Mouse (Mus musculus) heart, embryonic 13.5 days (tissue): ENCODE results near the gene Rab3il1. TPM values are rescaled to one million over a fixed set of nuclear protein-coding genes. Genes with fewer than 3 reads are reported as not detected.
A peak's percentile ranks its signal among the peaks of the same experiment; 100 is the strongest.

Experiments
- ATAC-seq: fragments of 200-750 bp; cut with Nextera tagmentation; 2 replicates; pipeline ENCODE4 v1.8.0; 2017; ENCODE audit warnings: moderate TSS enrichment; ENCODE audit not compliant: insufficient number of reproducible peaks, low FRiP score, low TSS enrichment; ENCODE audit errors: extremely low read depth
- H3K27ac ChIP-seq: fragments of 300-500 bp; sonication (generic); replicated peaks from 2 replicates; pipeline ENCODE4 v1.5.1; 2015; ENCODE audit warnings: moderate library complexity, mild to moderate bottlenecking, inconsistent platforms
- H3K27me3 ChIP-seq: fragments of 300-500 bp; sonication (generic); replicated peaks from 2 replicates; pipeline ENCODE4 v1.6.1; 2015; ENCODE audit warnings: mild to moderate bottlenecking, inconsistent platforms
- H3K36me3 ChIP-seq: fragments of 300-500 bp; sonication (generic); 2 replicates; pipeline ENCODE4 v1.6.1; 2015; ENCODE audit warnings: mild to moderate bottlenecking, inconsistent platforms
- H3K4me1 ChIP-seq: fragments of 300-500 bp; sonication (generic); 2 replicates; pipeline ENCODE4 v1.6.1; 2015; ENCODE audit warnings: inconsistent platforms
- H3K4me2 ChIP-seq: fragments of 300-500 bp; sonication (generic); 2 replicates; pipeline ENCODE4 v1.6.1; 2015; ENCODE audit warnings: inconsistent platforms, mild to moderate bottlenecking, moderate library complexity
- H3K4me3 ChIP-seq: fragments of 300-500 bp; sonication (generic); 2 replicates; pipeline ENCODE4 v1.5.1; 2015; ENCODE audit warnings: moderate library complexity, mild to moderate bottlenecking, inconsistent platforms
- H3K9ac ChIP-seq: fragments of 300-500 bp; sonication (generic); 2 replicates; pipeline ENCODE4 v1.6.1; 2015; ENCODE audit warnings: inconsistent platforms, mild to moderate bottlenecking, moderate library complexity
- H3K9me3 ChIP-seq: fragments of 300-500 bp; sonication (generic); 2 replicates; pipeline ENCODE4 v1.6.1; 2016; ENCODE audit warnings: inconsistent platforms
- WGBS: fragments of 180-500 bp; shearing (Covaris S2); methylation state at CpG from one replicate; pipeline ENCODE4 v1.1.7; 2015; ENCODE audit warnings: mixed read lengths; 5-methylcytosine and 5-hydroxymethylcytosine counted together
- polyA plus RNA-seq: library from polyadenylated mRNA; unstranded; fragments of >200 nt; fragmentation: Nextera tagmentation; extraction: Ambion mirVana; gene quantifications from 2 replicates; pipeline ENCODE4 v1.2.1, GENCODE M21; 2015

The Rab3il1 gene
- polyA plus RNA-seq, 1 experiment from 2014 or later, result 32.5 TPM

DNA sequence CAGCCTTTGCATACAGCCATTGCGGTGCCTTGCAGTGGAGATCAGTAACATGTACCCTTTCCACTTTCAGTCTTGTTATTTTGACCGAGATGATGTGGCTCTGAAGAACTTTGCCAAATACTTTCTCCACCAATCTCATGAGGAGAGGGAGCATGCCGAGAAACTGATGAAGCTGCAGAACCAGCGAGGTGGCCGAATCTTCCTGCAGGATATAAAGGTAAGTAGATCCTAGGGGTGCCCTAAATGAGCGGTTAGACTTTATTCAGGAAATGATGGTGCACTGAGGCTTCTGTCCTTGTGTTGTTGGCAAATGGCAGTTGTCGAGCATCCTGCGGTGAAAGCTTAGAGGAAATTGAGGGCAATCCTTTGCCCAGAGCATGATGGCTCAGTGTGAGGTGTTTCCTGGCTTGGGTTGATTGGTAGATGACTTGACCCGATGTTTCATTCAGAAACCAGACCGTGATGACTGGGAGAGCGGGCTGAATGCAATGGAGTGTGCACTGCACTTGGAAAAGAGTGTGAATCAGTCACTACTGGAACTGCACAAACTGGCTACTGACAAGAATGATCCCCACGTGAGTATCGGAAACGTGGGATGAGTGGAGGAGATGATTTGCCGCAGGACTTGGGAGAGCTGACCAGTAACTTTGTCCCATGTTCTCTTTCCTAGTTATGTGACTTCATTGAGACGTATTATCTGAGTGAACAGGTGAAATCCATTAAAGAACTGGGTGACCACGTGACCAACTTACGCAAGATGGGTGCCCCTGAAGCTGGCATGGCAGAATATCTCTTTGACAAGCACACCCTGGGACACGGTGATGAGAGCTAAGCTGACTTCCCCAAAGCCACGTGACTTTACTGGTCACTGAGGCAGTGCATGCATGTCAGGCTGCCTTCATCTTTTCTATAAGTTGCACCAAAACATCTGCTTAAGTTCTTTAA is 17.1 kb upstream of the Rab3il1 start:
- Histone ChIP-seq H3K4me3 (peak overlapping the region; percentile 71), H3K36me3 (peaks cover 27% of the 10 kb centered on the region), H3K9me3 (no peaks in the 10 kb centered on the region), H3K4me1 (peaks cover 28% of the 10 kb centered on the region), H3K4me2 (peak overlapping the region; percentile 84), H3K9ac (peak overlapping the region; percentile 93), H3K27me3 (no peaks in the 10 kb centered on the region), H3K27ac (peak overlapping the region; percentile 95)
- ATAC-seq, result no peak
- WGBS, result 88% methylated on average over 20 of the region's 20 CpGs

DNA sequence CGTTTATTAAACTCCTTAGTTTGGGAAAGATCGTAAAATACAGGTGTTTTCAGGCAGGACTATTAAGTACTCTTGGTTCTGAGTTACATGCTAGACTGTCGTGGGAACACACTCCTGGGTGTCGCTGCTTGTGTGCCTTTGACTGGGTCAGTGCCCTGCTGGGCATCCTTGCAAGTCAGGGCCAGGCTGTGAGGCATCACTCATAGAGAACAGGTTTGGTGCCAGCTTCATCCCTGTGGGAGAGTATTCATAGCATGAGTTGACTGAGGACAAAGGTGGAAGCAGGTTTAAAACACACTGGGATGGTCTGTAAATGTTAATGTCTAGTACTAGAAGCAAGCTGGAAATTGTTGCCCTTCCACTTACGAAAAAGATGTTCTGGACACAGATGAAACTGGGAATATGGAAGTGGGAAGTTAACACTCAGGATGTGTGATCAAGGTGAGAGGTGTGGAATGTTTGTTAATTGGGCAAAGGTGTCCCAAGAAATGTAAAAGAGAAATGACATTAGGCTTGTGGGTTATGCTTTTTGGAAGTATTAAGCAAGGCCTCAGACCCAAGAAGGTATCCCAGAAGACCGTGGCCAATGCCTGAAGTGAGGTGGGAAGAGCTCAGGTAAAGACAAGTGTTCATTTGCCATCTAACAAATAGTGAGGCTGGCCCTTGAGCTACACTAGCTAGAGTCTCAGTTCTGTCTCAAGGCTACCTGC is 16.1 kb upstream of the Rab3il1 start:
- Histone ChIP-seq H3K4me2 (peak overlapping the region; percentile 84), H3K4me3 (peak overlapping the region; percentile 71), H3K36me3 (peaks cover 27% of the 10 kb centered on the region), H3K27ac (no peak overlapping the region), H3K9ac (no peak overlapping the region), H3K9me3 (no peaks in the 10 kb centered on the region), H3K4me1 (peaks cover 28% of the 10 kb centered on the region), H3K27me3 (no peaks in the 10 kb centered on the region)
- ATAC-seq, result no peak
- 93% methylated on average over 6 of the region's 6 CpGs for WGBS

DNA sequence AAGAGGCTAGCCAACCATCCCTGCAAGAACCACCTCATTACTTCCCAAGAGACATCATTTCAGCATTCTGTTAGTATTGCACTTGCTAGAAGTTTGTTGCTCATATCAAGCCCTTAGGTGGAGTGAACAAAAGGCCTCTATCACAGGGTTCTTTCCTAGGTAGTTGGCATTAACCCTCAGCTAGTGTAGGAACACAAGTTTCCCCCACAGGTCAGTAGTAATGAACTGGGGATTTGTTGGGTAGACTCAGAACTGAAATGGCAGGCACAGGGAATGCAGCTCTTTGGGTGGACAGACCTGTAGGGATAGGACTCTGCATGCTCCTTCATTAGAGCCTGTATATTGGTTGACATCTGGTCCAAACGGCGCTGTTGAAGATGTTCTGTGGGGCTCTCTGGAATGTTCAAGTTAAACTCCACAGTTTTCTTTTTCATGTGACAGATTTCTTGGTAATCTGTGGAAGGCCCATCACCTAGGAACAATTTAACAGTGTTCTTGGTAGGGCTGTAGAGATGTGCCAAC is 15.5 kb upstream of the Rab3il1 start:
- no peaks in the 10 kb centered on the region for H3K9me3 ChIP-seq
- peaks cover 28% of the 10 kb centered on the region for H3K4me1 ChIP-seq
- no peak overlapping the region for H3K9ac ChIP-seq
- H3K36me3 ChIP-seq, result peaks cover 27% of the 10 kb centered on the region
- H3K4me2 ChIP-seq, result peak overlapping the region; percentile 84
- peak overlapping the region; percentile 71 for H3K4me3 ChIP-seq
- ATAC-seq, result no peak
- H3K27me3 ChIP-seq, result no peaks in the 10 kb centered on the region
- WGBS, result 81% methylated on average over 2 of the region's 2 CpGs
- no peak overlapping the region for H3K27ac ChIP-seq

DNA sequence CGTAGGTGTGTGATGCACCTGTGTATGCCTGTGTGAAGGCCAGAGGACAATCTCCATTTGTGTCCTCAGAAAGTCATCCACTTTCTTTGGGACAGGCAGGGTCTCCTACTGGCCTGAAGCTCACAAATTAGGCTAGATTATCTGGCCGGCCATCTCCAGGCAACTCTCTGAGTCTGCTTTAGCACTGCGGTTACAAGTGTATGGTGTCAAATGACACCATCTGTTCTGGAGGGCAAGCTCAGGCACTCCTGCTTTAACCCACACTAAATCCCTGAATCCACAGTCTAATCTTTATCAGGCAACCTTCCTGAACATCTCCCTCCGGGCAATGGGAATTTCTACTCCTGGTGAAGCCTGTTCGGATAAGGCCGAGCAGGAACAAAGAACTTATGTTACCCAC is 14.3 kb upstream of the Rab3il1 start:
- peaks cover 27% of the 10 kb centered on the region for H3K36me3 ChIP-seq
- H3K27ac ChIP-seq, result no peak overlapping the region; the same call in 1 of the 2 replicates
- peak overlapping the region; percentile 84 for H3K4me2 ChIP-seq
- H3K4me1 ChIP-seq, result peaks cover 19% of the 10 kb centered on the region
- WGBS, result 25% methylated on average over 6 of the region's 6 CpGs
- ATAC-seq, result no peak
- H3K9ac ChIP-seq, result peak overlapping the region; percentile 29; the same call in 1 of the 2 replicates
- H3K27me3 ChIP-seq, result no peaks in the 10 kb centered on the region
- H3K9me3 ChIP-seq, result no peaks in the 10 kb centered on the region
- H3K4me3 ChIP-seq, result no peak overlapping the region

DNA sequence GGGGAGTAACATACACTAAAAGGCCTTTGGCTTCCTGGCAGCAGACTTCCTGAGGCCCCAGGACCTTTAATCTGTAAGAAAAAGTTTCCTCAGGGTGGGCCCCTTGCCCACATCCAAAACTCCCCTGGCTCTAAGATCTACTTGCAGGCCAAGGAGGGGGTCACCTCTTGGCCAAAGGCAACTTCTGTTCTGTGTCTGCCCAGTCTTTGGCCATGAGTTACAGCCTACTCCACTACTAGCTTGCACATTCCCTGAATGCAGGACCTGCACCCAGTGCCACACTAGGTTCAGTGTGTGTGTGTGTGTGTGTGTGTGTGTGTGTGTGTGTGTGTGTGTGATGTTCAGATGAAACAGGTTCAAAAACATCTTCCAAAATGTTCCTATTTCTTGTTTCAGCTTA is 13.9 kb upstream of the Rab3il1 start:
- Histone ChIP-seq H3K4me3 (no peak overlapping the region), H3K4me2 (peak overlapping the region; percentile 84), H3K27ac (no peak overlapping the region; the same call in 1 of the 2 replicates), H3K9me3 (no peaks in the 10 kb centered on the region), H3K9ac (peak overlapping the region; percentile 29), H3K36me3 (peaks cover 27% of the 10 kb centered on the region), H3K27me3 (no peaks in the 10 kb centered on the region; the same call in 1 of the 2 replicates), H3K4me1 (peaks cover 21% of the 10 kb centered on the region)
- ATAC-seq, result no peak

DNA sequence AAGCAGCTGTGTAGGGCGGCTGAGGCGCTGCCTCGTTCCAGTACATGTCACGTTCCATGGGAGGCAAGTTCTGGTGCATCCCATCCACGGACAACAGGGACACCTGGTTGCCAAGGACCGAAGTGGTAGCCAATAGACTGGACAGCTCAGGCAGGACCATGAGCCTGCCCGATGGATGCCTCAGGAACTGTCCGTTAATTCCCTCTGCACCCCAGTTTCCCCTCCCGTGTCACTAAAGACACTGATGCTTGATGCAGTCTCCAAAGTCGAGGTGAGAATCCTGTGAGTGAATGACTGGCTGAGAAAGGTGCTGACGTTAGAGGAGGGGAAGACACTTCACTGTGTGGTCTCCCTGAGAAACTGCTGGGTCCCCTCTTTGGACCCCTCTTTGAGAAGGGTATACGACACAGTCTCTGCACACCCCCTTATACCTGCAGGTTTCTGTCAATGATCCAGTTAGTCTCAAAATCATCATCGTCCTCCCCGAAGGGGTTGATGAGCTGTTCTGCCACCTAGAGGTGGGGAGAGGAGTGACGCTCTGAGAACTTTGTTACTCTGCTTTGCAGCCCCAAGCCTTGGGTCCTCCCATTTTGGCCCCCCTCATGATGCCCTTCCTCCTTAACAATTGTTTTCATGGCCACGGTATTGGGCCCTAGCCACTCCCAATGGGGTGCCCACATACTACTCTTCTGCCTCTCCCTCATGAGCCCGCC is 12.1 kb upstream of the Rab3il1 start:
- Histone ChIP-seq H3K4me3 (no peak overlapping the region), H3K36me3 (peaks cover 22% of the 10 kb centered on the region), H3K4me1 (peaks cover 20% of the 10 kb centered on the region), H3K4me2 (no peak overlapping the region; the same call in 1 of the 2 replicates), H3K27me3 (no peaks in the 10 kb centered on the region; the same call in 1 of the 2 replicates), H3K27ac (no peak overlapping the region), H3K9me3 (no peaks in the 10 kb centered on the region), H3K9ac (no peak overlapping the region)
- ATAC-seq, result no peak
- WGBS, result 55% methylated on average over 17 of the region's 17 CpGs

DNA sequence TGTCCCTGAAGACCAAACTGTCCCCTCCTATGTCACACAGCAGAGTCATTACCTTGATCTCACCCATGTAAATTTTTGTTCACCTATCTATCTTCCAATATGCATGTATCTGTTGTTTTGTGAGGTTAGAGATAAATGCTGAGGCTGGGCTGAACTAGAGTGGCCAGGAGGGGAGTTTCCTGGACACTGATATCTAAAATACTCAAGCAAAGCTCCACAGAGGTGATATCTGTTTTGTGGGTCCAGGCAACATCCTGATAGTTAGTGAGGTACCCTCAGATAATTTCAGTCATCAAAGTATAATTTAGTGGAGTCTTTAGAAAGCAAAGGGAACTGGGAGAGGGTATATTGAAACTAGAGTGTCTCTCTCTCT is 11.6 kb upstream of the Rab3il1 start:
- no peak overlapping the region for H3K4me3 ChIP-seq
- H3K9me3 ChIP-seq, result no peaks in the 10 kb centered on the region
- H3K9ac ChIP-seq, result no peak overlapping the region
- peaks cover 17% of the 10 kb centered on the region for H3K36me3 ChIP-seq
- H3K27ac ChIP-seq, result no peak overlapping the region
- no peak overlapping the region for H3K4me2 ChIP-seq
- ATAC-seq, result no peak
- peaks cover 18% of the 10 kb centered on the region for H3K4me1 ChIP-seq
- H3K27me3 ChIP-seq, result no peaks in the 10 kb centered on the region; the same call in 1 of the 2 replicates

DNA sequence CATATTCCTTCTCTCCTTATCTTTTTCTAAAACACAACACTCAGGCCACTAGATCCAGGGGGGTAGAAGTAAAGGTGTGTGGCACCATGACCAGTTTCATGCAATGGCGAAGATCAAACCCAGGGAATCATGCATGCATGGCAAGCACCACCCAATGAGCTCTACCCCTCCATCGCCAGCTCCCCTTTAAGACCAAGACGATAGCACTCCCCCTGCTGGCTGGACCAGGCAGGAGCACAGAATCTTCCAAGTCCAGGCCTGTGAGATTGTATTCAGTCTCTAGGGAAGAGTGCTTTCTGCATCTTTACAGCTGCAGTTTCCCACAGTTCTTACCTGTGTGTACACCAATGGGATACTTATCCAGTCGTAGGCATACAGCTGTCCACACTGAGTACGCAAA is 10.2 kb upstream of the Rab3il1 start:
- Histone ChIP-seq H3K4me1 (peaks cover 18% of the 10 kb centered on the region), H3K4me2 (no peak overlapping the region), H3K9me3 (no peaks in the 10 kb centered on the region), H3K9ac (no peak overlapping the region), H3K27ac (no peak overlapping the region), H3K36me3 (peaks cover 2% of the 10 kb centered on the region; the same call in 1 of the 2 replicates), H3K27me3 (no peaks in the 10 kb centered on the region; the same call in 1 of the 2 replicates), H3K4me3 (no peak overlapping the region)
- WGBS, result 20% methylated on average over 5 of the region's 5 CpGs
- ATAC-seq, result no peak

DNA sequence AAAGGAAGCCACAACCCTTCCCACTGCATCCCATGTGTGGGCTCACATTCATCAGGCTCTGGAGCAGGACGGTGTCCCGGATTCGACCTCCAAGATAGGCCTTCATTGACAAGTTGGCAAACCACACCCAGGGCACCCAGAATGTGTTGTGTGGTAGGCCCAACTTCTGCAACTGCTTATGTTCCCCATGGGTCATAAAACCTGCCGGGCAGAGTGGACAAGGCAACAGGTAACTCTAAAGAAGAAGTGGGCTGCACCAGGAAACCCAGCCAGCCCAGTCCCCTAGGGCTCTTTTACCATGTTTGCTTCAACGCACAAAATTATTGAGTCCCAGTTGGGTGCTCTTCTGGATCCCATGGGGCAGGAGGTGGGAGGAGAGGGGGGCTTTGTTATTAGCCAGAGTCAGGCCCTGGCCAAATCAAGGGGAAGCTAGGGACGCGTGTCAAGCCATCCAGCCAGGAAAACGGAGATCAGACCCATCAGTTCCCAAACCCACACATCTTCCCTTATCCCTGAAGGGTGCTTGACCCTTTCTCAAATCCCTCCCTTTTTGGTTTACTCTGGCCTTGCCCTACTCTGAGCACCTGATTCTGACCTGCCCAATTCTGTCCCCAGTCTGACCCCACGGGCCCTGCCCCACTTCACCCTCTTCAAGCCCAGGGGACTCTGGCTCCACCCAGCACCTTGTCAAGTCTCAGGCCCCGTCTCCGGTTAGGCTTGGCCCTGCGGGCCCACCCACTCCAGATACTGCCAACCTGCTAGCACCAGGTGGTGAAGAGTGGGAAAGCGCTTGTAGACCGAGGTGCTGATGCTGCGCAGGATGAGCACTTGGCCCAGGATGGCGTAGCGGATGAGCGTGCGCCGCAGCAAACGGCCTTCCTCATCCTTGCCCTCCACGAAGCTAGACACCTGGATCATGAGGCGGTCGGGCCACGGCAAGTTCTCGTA is 9.2 kb upstream of the Rab3il1 start:
- peak overlapping the region; percentile 42 for H3K9ac ChIP-seq
- H3K4me1 ChIP-seq, result peaks cover 18% of the 10 kb centered on the region
- H3K4me3 ChIP-seq, result peak overlapping the region; percentile 37

DNA sequence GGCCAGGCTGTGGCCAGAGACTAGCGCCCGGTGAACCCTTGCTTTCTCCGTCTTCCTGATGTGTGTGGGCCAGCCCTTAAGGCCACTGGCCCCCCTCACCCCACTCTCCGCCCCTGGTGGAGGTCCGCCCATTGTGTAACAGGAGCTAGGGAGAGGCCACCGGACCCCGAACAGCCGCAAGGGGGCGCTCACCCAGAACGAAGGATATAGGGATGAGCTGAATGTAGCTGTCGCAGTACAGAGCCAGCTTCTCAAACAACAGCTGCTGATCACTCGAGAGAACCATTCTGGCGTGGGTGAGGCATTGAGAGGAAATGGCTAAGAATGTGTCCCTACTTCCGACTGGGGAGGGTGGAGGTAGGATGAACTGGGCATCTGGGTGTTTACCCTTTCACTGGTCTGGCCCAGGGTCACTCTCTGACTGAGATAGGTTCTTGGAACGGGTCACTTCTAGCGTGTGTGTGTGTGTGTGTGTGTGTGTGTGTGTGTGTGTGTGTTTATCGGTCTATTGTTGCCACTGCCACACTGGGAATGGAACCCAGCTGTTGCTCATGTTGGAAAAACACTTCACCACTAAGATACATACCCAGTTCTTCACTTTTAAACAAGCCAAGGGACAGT is 8.3 kb upstream of the Rab3il1 start:
- WGBS, result 6% methylated on average over 17 of the region's 17 CpGs
- Histone ChIP-seq H3K9ac (peak overlapping the region; percentile 42), H3K36me3 (no peaks in the 10 kb centered on the region), H3K27me3 (no peaks in the 10 kb centered on the region; the same call in none of the 2 replicates), H3K4me2 (peak overlapping the region; percentile 66), H3K9me3 (no peaks in the 10 kb centered on the region), H3K4me3 (peak overlapping the region; percentile 37), H3K4me1 (peaks cover 14% of the 10 kb centered on the region), H3K27ac (no peak overlapping the region)
- ATAC-seq, result peak; percentile 51

More for the DNA sequence above, 9.2 kb upstream of the Rab3il1 start:
- Histone ChIP-seq H3K27me3 (no peaks in the 10 kb centered on the region; the same call in 1 of the 2 replicates), H3K9me3 (no peaks in the 10 kb centered on the region), H3K4me2 (peak overlapping the region; percentile 66), H3K27ac (no peak overlapping the region), H3K36me3 (no peaks in the 10 kb centered on the region)
- WGBS, result 49% methylated on average over 26 of the region's 26 CpGs
- ATAC-seq, result no peak; the same call in 1 of the 2 replicates
